Comparison of ENCODE assay signal across 24 mouse cellular contexts in genomic region chr6:87774466-87774865, GRCm38 (mm10). TPM values are rescaled to one million over a fixed set of nuclear protein-coding genes. Genes with fewer than 3 reads are reported as not detected.
A peak's percentile ranks its signal among the peaks of the same experiment; 100 is the strongest.
DNase-seq lines count a peak whose midpoint lies in the region; TF ChIP-seq lines count a peak whose summit lies in the region.
"Had no signal": no experiment of that assay in that cellular context is flagged by ENCODE, and none has a peak within 500 bp of the region (broad histone marks: within the 10 kb centered on the region; RNA-seq: fewer than 3 reads in every experiment).

No protein-coding gene starts in this region.

- H3K36me3 ChIP-seq in myocyte (ENCODE audit: control insufficient read depth, insufficient read depth): no peaks in the 10 kb centered on the region
- H3K36me3 ChIP-seq: embryonic facial prominence, embryonic 13.5 days; embryonic facial prominence, embryonic 15.5 days; forebrain, embryonic 10.5 days had no signal

- no peak for TF ChIP-seq POLR2A in myocyte (IDR thresholded peaks at IDR 0.05; ENCODE audit: insufficient read length, low read depth)

- no peak overlapping the region for H3K4me3 ChIP-seq in myocyte
- H3K4me3 ChIP-seq: embryonic facial prominence, embryonic 13.5 days; embryonic facial prominence, embryonic 15.5 days; erythroblast, embryonic 14.5 days; forebrain, embryonic 10.5 days had no signal

- peak; percentile 21 for DNase-seq in heart, adult 11 months
- DNase-seq in heart, postnatal 4 days: no peak
- DNase-seq in 3T3-L1 (ENCODE audit: low read depth, low spot score) (peak; percentile 59), NIH3T3 (ENCODE audit: low read depth) (peak; percentile 70)
- no peak for DNase-seq in embryo, embryonic 10 days (ENCODE audit: low spot score)
- no peak for DNase-seq in layer of hippocampus, adult 18-20 months (ENCODE audit: low spot score in 2 of 2)
- DNase-seq: adrenal gland, adult 8-10 months; adrenal gland, postnatal 14 days; adrenal gland, postnatal 36 days; B cell, adult 2 months; cerebellum, adult 11-12 months; cerebellum, adult 2 months; cerebellum, adult 9-10 months; cerebellum, postnatal 10 days; cerebellum, postnatal 25 days; embryo, embryonic 11 days had no signal

- peak overlapping the region; percentile 53 for H3K4me2 ChIP-seq in myocyte (ENCODE audit: low read depth)
- H3K4me2 ChIP-seq: embryonic facial prominence, embryonic 13.5 days; embryonic facial prominence, embryonic 15.5 days had no signal

- no peak overlapping the region for H3ac ChIP-seq in myocyte (ENCODE audit: control insufficient read depth, insufficient read length)

- H3K27me3 ChIP-seq in myocyte (ENCODE audit: control insufficient read depth, insufficient read depth, insufficient read length): no peaks in the 10 kb centered on the region
- H3K27me3 ChIP-seq: CH12.LX; embryonic facial prominence, embryonic 13.5 days; embryonic facial prominence, embryonic 15.5 days had no signal

- H3K79me2 ChIP-seq in myocyte (ENCODE audit: control insufficient read depth, insufficient read depth): no peaks in the 10 kb centered on the region

TF ChIP-seq in myocyte, 11 proteins besides CTCF, POLR2A, EP300 and RAD21:
- TF ChIP-seq REST (IDR thresholded peaks at IDR 0.05; ENCODE audit: insufficient read depth, insufficient read length) (no peak), E2F4 (IDR thresholded peaks at IDR 0.05; ENCODE audit: insufficient read depth) (no peak), CEBPB (IDR thresholded peaks at IDR 0.05; ENCODE audit: insufficient read depth, poor library complexity, severe bottlenecking) (no peak), MAX (IDR thresholded peaks at IDR 0.05; ENCODE audit: low read depth) (no peak), POLR2AphosphoS2 (IDR thresholded peaks at IDR 0.05; ENCODE audit: insufficient read length, low read depth) (no peak), TCF3 (IDR thresholded peaks at IDR 0.05; ENCODE audit: insufficient read length, low read depth) (no peak), MYOD1 (IDR thresholded peaks at IDR 0.05; ENCODE audit: control insufficient read depth in 1 of 3, insufficient read length in 2 of 3, low read depth in 2 of 3) (no peak), USF1 (IDR thresholded peaks at IDR 0.05; ENCODE audit: low read depth) (no peak), SRF (IDR thresholded peaks at IDR 0.05; ENCODE audit: control insufficient read depth, insufficient read length, low read depth) (no peak), TCF12 (IDR thresholded peaks at IDR 0.05; ENCODE audit: insufficient read depth, poor library complexity, severe bottlenecking) (no peak), MYOG (IDR thresholded peaks at IDR 0.05; ENCODE audit: control insufficient read depth in 1 of 3, insufficient read depth in 1 of 3, insufficient read length in 2 of 3, low read depth in 2 of 3) (no peak)

RNA-seq across cellular contexts. Expression of gene Gp9, which starts 3.4 kb away (rescaled TPM):
- 1 to 10 TPM in 1 of 2 experiments, under 1 TPM in 1; 0.64 to 1.1 TPM for total RNA-seq in heart, postnatal 4 days (2021)
- not detected for polyA plus RNA-seq in myocyte (2012; fragmentation: generic; extraction: Trizol)
- 1 to 10 TPM; 1.3 to 1.7 TPM for total RNA-seq in layer of hippocampus, adult 18-20 months (2021)
- total RNA-seq: adrenal gland, postnatal 36 days; CH12.LX had no signal
- polyA plus RNA-seq: CD4-positive, CD25-positive, alpha-beta regulatory T cell, adult 4 months had no signal

RNA-seq across cellular contexts. Expression of gene Rab43, which starts 37.5 kb away (rescaled TPM):
- total RNA-seq in heart, postnatal 4 days (2021): 10 to 100 TPM; 19.7 TPM
- 14.8 TPM for polyA plus RNA-seq in myocyte (2012; fragmentation: generic; extraction: Trizol)
- 10 to 100 TPM; 15.6 to 19.8 TPM for total RNA-seq in layer of hippocampus, adult 18-20 months (2021)

RNA-seq across cellular contexts. Expression of gene Efcc1, which starts 43.8 kb away (rescaled TPM):
- total RNA-seq in heart, postnatal 4 days (2021): 1 to 10 TPM; 1.5 to 2.4 TPM
- 0.04 TPM for polyA plus RNA-seq in myocyte (2012; fragmentation: generic; extraction: Trizol)
- total RNA-seq in layer of hippocampus, adult 18-20 months (2021): 1 to 10 TPM; 3.6 to 5.2 TPM
- total RNA-seq: CH12.LX had no signal
- polyA plus RNA-seq: erythroblast, embryonic 14.5 days; G1E had no signal

Comparison
In these comparisons a context has a peak if more than half of its experiments do, and no peak if none do; other contexts are left out.
1. DNase-seq: peak in heart, adult 11 months (single experiment), 3T3-L1 (single experiment) and NIH3T3 (single experiment); none in heart, postnatal 4 days (single experiment), embryo, embryonic 10 days (single experiment) and layer of hippocampus, adult 18-20 months (0 of 2).